Mouse (Mus musculus) 3134 (cell line): ENCODE data around the gene Dffb.

Experiments used
- DNase-seq: peaks from one replicate; pipeline ENCODE4 v3.0.0-alpha.2; 2011; ENCODE audit warnings: low spot score; ENCODE audit not compliant: insufficient read length; ENCODE audit errors: extremely low read depth

Dffb gene

GRCm38 (mm10) chr4:153974431-153975291, at the start of gene Dffb, which contains the start of gene Cep104:
Gene Dffb (minus strand): TSS chr4:153975126.
Gene Cep104 (plus strand): TSS chr4:153975194.
- DNase-seq: peak; percentile 84

DNA sequence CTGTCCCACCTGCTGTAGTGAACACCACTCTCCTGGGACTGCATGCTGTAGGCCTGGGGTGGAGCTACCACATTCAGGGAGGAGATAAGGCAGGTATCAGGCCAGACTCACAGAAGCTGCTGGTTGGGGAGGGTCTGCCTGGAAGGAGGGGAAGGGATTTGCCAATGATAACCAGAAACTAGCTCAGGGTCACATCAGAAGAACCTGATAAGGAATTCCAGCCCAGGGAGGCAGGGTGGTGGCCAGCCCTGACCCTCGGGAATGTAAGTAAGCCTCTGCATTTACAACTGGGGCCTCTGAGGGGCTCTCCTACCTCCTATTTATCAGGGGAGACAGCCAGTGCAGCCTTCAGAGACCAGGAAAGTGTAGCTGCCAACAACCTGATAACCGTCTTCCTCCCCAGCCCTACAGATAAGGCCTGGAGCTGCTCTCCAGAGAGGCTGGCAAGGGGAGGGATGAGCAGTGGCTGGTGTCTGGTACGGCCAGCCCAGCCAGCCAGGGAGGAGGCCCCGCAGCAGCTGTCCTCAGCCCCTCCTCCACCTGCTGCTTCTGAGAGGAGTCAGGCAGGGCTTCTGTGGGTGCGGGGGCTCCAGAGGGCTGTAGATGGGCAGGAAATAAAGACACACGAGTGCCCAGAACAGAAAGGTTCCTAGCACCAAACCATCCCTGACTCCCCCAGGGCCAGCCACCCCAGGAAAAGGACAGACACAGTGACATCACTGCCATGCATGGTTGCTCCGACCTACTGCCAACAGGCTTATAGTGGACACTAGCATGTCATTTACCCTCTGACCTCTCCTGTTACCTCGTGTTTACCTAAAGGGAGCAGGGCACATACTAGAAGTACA, 49.1 kb upstream of the Dffb start:
- DNase-seq: no peak

- no peak for DNase-seq
Observed at GRCm38 (mm10) chr4:154022844-154023243, 47.9 kb upstream of the Dffb start.

DNA sequence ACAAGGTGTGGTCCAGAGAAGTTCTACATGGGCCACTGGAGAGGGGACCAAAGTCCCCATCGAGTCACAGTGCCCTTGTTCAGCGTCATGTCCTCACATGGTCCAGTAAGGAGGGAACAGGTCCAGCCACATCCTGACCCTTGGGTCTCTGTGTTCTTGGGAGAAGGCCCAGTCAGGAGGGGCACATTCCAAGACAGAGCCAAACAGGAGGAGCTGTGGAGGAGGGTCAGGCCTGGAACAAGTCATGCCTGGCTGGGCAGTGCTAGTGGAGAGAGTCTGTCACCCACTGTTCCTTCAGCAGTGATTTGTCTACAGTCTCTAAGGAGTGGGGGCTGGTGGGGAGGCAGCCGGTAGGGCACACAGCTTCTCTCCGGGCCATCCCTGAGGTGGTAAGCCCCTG, 47.5 kb upstream of the Dffb start:
- DNase-seq: no peak

DNA sequence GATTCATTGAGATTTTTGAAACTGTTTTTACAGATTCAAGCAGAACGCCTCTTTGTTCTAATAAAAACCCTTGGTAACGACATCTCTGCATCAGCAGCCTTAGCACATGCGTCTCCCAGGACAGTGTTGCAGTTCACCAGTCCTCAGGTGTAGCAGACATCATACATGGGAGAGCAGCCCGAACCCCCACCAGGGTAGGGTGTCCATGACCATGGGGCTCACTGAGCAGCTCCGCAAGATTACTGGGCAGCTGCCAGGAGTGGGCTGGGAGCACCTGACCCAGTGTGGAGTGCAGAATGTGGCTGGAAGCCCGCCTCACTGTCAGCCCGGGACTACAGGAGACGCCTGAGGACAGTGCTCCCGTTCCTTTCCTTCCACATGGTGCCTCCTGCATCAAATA, 46.5 kb upstream of the Dffb start:
- DNase-seq: no peak

GRCm38 (mm10) chr4:154019571-154019970, 44.6 kb upstream of the Dffb start:
- no peak for DNase-seq

DNA sequence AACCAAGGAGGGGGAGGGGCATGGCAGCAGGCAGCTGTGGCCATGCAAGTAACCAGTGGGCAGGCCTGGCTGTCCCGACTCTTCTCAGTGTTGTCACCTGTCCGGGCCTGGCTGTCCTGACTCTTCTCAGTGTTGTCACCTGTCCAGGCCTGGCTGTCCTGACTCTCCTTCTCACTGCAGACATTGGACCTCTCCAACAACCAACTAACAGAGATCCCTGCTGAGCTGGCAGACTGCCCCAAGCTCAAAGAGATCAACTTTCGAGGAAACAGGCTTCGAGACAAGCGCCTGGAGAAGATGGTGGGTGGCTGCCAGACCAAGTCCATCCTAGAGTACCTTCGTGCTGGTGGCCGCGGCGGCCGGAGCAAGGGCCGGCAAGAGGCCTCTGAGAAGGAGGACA, 40.5 kb upstream of the Dffb start:
- no peak for DNase-seq

DNA sequence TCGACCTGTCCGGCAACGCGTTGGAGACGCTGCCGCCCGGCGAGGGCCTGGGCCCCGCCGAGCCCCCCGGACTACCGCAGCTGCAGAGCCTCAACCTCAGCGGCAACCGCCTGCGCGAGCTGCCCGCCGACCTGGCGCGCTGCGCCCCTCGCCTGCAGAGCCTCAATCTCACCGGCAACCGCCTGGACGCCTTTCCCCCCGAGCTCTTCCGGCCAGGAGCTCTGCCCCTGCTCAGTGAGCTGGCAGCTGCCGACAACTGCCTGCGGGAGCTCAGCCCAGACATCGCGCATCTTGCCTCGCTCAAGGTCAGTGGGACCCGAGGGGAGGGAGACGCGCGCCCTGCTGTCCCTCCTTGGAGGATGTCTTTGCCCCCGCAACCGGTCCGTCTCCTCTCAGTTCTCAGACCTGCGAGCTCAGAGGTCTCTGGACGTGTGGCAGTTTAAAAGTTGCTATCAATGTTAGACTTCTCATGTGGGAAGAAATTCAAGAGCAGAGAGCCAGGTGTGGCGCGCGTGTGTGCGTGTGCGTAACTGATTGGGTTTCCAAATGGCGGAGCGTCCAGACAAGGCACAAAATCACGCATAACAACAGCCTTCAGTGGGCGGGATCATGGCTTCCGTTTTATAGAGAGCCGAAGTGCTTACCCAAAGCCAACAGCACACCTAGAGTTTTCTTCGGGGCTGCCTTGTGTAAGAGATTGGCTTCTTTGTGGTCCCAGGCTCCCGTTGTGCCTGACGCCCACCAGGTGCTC, 37.4 kb upstream of the Dffb start:
- peak; percentile 25 for DNase-seq

DNA sequence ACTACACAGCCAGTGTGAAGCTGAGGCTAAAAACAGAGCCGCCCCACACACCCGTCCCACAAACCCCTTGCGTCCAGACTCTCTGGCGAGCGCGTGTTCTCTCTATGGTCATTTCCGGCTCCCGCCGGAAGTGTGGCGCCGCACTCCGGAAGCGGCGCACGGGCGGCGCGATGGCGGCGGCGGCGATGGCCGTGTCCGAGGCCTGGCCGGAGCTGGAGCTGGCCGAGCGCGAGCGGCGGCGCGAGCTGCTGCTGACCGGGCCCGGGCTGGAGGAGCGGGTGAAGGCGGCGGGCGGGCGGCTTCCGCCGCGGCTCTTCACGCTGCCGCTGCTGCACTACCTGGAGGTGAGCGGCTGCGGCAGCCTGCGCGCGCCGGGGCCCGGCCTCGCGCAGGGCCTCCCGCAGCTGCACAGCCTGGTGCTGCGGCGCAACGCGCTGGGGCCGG, 36.7 kb upstream of the Dffb start, which contains the start of gene Lrrc47:
Gene Lrrc47 (plus strand): TSS at position 86 of the 444 bp plus-strand sequence.
- DNase-seq: peak; percentile 68

- no peak for DNase-seq
Observed at GRCm38 (mm10) chr4:154010907-154011645, 36.1 kb upstream of the Dffb start.

GRCm38 (mm10) chr4:154007759-154008158, 32.8 kb upstream of the Dffb start:
- DNase-seq: no peak

- DNase-seq: no peak
Observed at GRCm38 (mm10) chr4:154006264-154006663, 31.3 kb upstream of the Dffb start.

DNA sequence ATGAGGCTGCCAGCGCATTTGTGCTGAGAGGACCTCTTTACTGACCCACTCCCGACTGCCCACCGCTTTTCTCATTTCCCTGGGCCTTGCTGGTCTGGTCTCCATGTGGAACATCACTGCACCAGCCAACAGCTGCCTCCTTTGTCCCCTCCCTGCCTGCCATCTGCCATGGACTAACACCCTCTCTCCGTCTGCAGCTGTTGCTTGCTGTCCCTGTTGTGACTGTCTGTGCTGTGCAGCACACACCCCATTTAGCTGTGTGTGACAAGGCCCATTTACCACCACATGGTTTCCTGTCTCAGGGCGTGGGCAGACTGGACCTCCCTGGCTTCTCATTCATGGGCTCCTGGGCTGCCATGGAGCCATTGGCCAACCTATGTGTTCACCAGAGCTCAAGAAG, 30.6 kb upstream of the Dffb start:
- no peak for DNase-seq

DNA sequence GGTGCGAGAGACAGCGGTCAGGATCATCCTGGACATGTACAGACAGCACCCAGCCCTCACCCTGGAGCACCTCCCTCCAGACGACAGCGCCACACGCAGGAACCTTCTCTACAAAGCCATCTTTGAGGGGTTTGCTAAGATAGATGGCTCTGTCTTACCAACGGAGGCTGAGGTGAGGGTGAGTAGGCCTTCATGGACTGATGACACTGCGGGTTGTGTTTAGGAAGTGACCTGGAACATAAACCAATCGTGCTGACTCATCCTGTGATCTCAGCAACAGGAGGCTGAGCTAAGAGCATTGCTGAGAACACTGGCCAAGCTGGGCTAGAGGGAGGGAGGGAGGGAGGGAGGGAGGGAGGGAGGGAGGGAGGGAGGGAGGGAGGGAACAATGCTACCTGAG, 18.6 kb upstream of the Dffb start:
- no peak for DNase-seq

DNA sequence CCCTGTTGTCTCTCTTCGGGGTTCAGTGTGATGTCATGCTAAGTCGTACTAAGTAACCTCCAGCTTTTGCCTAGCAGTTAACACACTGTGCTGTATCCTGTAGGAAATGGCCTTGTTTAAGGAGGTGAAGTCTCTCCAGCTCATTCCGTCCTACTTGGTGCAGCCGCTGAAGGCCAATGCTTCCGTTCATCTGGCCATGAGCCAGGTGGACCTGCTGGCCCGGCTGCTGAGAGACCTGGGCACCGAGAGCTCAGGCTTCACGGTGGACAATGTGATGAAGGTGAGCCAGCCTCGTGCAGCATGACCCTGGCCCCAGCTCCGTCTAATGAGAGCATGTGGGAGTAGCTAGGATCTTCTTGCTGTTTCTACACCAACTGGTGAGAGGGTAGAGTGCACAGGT, 17.8 kb upstream of the Dffb start:
- DNase-seq: no peak

GRCm38 (mm10) chr4:153980470-153980869, 5.5 kb upstream of the Dffb start:
- no peak for DNase-seq

DNA sequence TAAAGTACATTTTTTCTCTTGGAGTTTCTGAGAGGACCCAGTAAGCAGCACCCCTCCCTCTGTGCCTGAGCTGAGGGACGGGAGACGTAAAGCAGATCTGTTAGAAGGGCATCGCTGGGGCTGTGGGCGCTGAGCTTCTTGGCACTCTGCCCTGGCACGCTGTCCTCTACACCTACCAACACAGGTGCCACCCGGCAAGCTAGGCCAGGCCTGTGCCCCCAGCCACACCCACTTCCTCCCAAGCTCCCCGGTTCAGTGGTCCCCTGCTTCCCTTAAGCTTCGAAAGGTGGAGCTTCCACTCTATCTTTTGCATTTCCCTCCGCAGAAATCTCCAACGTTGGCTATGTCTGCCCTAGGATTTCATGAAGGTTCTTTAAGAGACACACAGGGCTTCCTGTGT, 4.3 kb upstream of the Dffb start:
- no peak for DNase-seq

DNA sequence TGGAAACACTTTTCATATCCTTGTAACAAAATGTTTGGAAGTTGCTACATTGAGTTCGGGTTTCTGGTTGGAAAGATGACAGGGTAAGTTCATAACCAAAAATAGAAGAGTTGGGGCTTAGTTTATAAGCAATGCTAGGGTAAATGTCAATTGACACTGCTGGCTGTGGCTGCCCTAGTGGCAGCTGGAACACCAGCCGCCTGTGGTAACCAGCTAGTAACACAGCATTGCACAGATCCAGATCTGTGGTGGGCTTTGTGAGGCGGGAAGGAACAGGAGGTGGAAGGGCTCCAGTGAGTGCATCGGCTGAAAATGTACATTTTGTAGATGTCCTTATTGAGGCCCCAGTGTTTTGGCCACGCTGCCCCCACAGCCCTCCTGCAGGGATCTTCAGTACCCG, 842 bp upstream of the Dffb start:
- DNase-seq: no peak

- no peak for DNase-seq
Observed at GRCm38 (mm10) chr4:153975292-153975662, 351 bp upstream of the Dffb start.

- no peak for DNase-seq
Observed at GRCm38 (mm10) chr4:153968063-153968462, 6.9 kb downstream of the Dffb start.
